Mouse (Mus musculus) stomach, postnatal 0 days (tissue): ENCODE measurements around the gene Aph1a.

ENCODE experiments used
- CTCF ChIP-seq: IDR thresholded peaks from 2 replicates; pipeline ENCODE4 v1.5.1; 2016; ENCODE audit warnings: antibody characterized with exemption, low read depth, mild to moderate bottlenecking, moderate library complexity
- EP300 ChIP-seq: optimal IDR thresholded peaks from 2 replicates; pipeline ENCODE3; 2016; ENCODE audit warnings: antibody characterized with exemption

DNA sequence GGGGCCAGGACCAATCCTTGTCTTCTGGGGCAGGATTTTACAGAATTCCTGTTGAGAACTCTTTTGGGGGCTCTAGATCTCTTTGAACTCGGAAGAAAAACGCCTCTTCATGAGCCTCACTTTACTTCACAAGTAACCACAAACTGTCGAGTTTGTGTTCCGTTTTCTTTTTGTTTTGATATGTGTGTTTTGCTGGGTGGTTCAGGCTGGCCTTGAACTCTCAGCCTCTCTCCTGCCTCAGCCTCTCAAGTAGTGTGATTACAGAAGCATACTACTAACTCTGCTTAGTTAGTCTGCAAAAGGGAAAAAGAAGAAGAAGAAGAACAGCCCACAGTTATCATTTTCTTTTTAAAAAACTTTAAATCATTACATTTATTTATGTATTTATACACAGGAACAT lies 30.4 kb downstream of the Aph1a start:
- no peak for TF ChIP-seq CTCF
- TF ChIP-seq EP300, result no peak
